Mouse (Mus musculus): ENCODE data around the gene Nceh1. TPM values are rescaled to one million over a fixed set of nuclear protein-coding genes. Genes with fewer than 3 reads are reported as not detected.

The Nceh1 gene
- polyA plus RNA-seq, 1 experiment from 2014 or later, result 4.1 TPM

GRCm38 (mm10) chr3:27293645-27294385, 111.0 kb downstream of the Nceh1 start:
- Histone ChIP-seq H3K27ac (ENCODE audit: low read depth) (no peak overlapping the region), H3K4me3 (ENCODE audit: low read depth, low read length) (no peak overlapping the region), H3K4me2 (no peak overlapping the region), H3K4me1 (ENCODE audit: insufficient read depth) (no peaks in the 10 kb centered on the region), H3K9ac (no peak overlapping the region), H3K9me3 (ENCODE audit: low read depth, low read length) (no peaks in the 10 kb centered on the region), H3K36me3 (ENCODE audit: insufficient read depth) (no peaks in the 10 kb centered on the region), H3K27me3 (ENCODE audit: insufficient read depth, low read length) (no peaks in the 10 kb centered on the region)
- WGBS, result 51% methylated on average over 7 of the region's 7 CpGs
- TF ChIP-seq CTCF (IDR thresholded peaks at IDR 0.05; ENCODE audit: low read depth), result no peak
- DNase-seq, result no peak
- ATAC-seq (ENCODE audit: insufficient read depth), result no peak

DNA sequence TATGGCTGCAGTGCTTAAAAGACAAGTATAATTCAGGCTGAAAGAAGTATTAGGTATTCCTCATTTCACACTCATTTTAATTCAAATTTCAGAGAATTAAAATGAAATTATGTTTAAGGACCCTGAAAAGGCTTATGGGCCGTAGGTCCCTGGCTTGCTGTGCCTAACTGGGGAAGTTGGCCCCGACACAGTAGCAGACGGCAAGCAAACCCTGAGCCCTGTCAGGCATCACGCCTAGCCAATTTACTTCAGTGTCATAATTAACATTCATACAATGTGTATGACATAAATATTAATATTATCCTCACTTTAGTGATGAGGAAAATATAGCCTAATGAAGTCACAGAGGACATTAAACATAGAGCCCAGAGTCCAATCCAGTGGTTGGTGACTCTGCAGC, 117.7 kb downstream of the Nceh1 start:
- H3K9ac ChIP-seq, result no peak overlapping the region
- H3K4me3 ChIP-seq (ENCODE audit: low read depth, low read length), result no peak overlapping the region
- 75% methylated on average over 4 of the region's 4 CpGs for WGBS
- no peak overlapping the region for H3K27ac ChIP-seq (ENCODE audit: low read depth)
- no peaks in the 10 kb centered on the region for H3K4me1 ChIP-seq (ENCODE audit: insufficient read depth)
- TF ChIP-seq CTCF (IDR thresholded peaks at IDR 0.05; ENCODE audit: low read depth), result no peak
- H3K27me3 ChIP-seq (ENCODE audit: insufficient read depth, low read length), result no peaks in the 10 kb centered on the region
- H3K9me3 ChIP-seq (ENCODE audit: low read depth, low read length), result no peaks in the 10 kb centered on the region
- no peaks in the 10 kb centered on the region for H3K36me3 ChIP-seq (ENCODE audit: insufficient read depth)
- DNase-seq, result no peak
- no peak for ATAC-seq (ENCODE audit: insufficient read depth)
- H3K4me2 ChIP-seq, result no peak overlapping the region

- TF ChIP-seq CTCF (IDR thresholded peaks at IDR 0.05; ENCODE audit: low read depth), result no peak
- Histone ChIP-seq H3K4me3 (ENCODE audit: low read depth, low read length) (no peak overlapping the region), H3K4me2 (no peak overlapping the region), H3K9me3 (ENCODE audit: low read depth, low read length) (no peaks in the 10 kb centered on the region), H3K27ac (ENCODE audit: low read depth) (no peak overlapping the region), H3K27me3 (ENCODE audit: insufficient read depth, low read length) (no peaks in the 10 kb centered on the region), H3K36me3 (ENCODE audit: insufficient read depth) (no peaks in the 10 kb centered on the region), H3K4me1 (ENCODE audit: insufficient read depth) (no peaks in the 10 kb centered on the region), H3K9ac (no peak overlapping the region)
- DNase-seq (no peak), ATAC-seq (ENCODE audit: insufficient read depth) (no peak)
- 51% methylated on average over 9 of the region's 9 CpGs for WGBS
These were observed 119.7 kb downstream of the Nceh1 start for GRCm38 (mm10) chr3:27302339-27303022.

DNA sequence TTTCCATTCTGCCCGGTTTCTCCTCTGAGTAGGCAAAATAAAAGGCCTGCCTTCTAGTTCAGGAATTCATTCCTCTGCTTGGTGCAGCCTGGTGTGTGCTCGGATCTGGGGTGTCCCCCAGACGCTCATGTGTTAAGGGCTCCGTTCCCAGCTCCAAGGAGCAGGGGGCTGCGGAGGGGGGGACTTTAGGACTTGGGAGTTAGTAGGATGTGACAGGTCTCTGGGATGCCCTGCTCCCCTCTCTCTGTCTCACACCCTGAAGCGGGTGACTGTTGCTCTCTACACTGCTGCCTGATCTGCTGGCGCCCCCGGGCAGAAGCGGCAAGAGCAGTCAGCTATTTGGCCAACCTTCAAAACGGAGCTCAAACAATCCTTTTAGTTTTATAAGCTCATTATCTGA, 124.0 kb downstream of the Nceh1 start:
- Histone ChIP-seq H3K9me3 (ENCODE audit: low read depth, low read length) (no peaks in the 10 kb centered on the region), H3K36me3 (ENCODE audit: insufficient read depth) (no peaks in the 10 kb centered on the region), H3K4me1 (ENCODE audit: insufficient read depth) (no peaks in the 10 kb centered on the region), H3K27ac (ENCODE audit: low read depth) (no peak overlapping the region), H3K27me3 (ENCODE audit: insufficient read depth, low read length) (no peaks in the 10 kb centered on the region), H3K9ac (no peak overlapping the region), H3K4me3 (ENCODE audit: low read depth, low read length) (no peak overlapping the region), H3K4me2 (no peak overlapping the region)
- WGBS, result 80% methylated on average over 10 of the region's 10 CpGs
- no peak for TF ChIP-seq CTCF (IDR thresholded peaks at IDR 0.05; ENCODE audit: low read depth)
- no peak for ATAC-seq (ENCODE audit: insufficient read depth)
- no peak for DNase-seq

DNA sequence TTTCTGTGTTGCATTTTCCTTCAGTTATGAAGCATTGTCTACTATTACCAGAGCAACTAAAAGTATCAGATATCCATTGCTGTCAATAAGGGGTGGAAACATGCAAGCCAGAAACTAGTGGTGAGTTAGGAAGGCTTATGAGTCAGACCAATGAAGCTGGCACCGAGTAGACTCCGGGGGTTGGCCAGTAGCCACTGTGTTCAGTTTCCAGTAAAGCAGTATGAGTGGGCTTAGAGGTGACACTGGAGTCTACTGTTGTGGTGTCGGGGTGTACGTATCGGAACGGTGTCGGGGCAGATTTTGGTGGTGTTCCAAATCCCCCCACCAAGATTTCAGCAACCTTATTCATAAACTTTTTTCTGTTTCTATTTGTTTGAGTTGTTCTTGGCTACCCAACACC, 128.2 kb downstream of the Nceh1 start:
- WGBS, result 89% methylated on average over 7 of the region's 7 CpGs
- H3K9ac ChIP-seq, result no peak overlapping the region
- no peak overlapping the region for H3K4me2 ChIP-seq
- H3K27me3 ChIP-seq (ENCODE audit: insufficient read depth, low read length), result no peaks in the 10 kb centered on the region
- TF ChIP-seq CTCF (IDR thresholded peaks at IDR 0.05; ENCODE audit: low read depth), result no peak
- no peak overlapping the region for H3K27ac ChIP-seq (ENCODE audit: low read depth)
- ATAC-seq (ENCODE audit: insufficient read depth) (no peak), DNase-seq (no peak)
- H3K36me3 ChIP-seq (ENCODE audit: insufficient read depth), result no peaks in the 10 kb centered on the region
- no peaks in the 10 kb centered on the region for H3K4me1 ChIP-seq (ENCODE audit: insufficient read depth)
- H3K4me3 ChIP-seq (ENCODE audit: low read depth, low read length), result no peak overlapping the region
- H3K9me3 ChIP-seq (ENCODE audit: low read depth, low read length), result no peaks in the 10 kb centered on the region

DNA sequence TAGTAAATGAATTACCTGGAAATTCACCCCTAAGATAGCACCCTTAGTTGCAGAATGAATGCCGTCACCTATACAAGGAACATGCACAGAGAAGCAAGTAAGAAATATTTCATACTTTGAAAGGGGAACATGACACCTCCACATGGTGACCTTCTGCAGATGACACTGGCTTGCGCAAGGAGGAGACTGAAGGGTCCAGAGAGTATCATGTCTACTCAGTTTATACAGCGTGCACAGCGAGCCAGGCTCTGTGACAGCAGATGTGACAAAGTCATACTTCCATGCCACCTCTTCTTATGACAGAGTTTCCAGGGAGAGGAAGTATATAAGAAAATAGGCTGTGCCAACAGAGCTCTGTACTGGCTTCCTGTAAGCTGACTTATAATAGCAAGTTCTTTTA, 128.7 kb downstream of the Nceh1 start:
- Histone ChIP-seq H3K4me2 (no peak overlapping the region), H3K9me3 (ENCODE audit: low read depth, low read length) (no peaks in the 10 kb centered on the region), H3K36me3 (ENCODE audit: insufficient read depth) (no peaks in the 10 kb centered on the region), H3K27me3 (ENCODE audit: insufficient read depth, low read length) (no peaks in the 10 kb centered on the region), H3K27ac (ENCODE audit: low read depth) (no peak overlapping the region), H3K4me1 (ENCODE audit: insufficient read depth) (0 out of 2 replicates have a peak, but pooled peaks cover under 1% of the 10 kb centered on the region), H3K9ac (no peak overlapping the region), H3K4me3 (ENCODE audit: low read depth, low read length) (no peak overlapping the region)
- WGBS, result 71% methylated on average over 4 of the region's 4 CpGs
- no peak for ATAC-seq (ENCODE audit: insufficient read depth)
- no peak for DNase-seq
- no peak for TF ChIP-seq CTCF (IDR thresholded peaks at IDR 0.05; ENCODE audit: low read depth)

GRCm38 (mm10) chr3:27314506-27315164, 131.9 kb downstream of the Nceh1 start:
- no peak for TF ChIP-seq CTCF (IDR thresholded peaks at IDR 0.05; ENCODE audit: low read depth)
- H3K27ac ChIP-seq (ENCODE audit: low read depth), result no peak overlapping the region
- no peak overlapping the region for H3K4me2 ChIP-seq
- 0 out of 2 replicates have a peak, but pooled peaks cover 3% of the 10 kb centered on the region for H3K4me1 ChIP-seq (ENCODE audit: insufficient read depth)
- H3K27me3 ChIP-seq (ENCODE audit: insufficient read depth, low read length), result no peaks in the 10 kb centered on the region
- no peak overlapping the region for H3K9ac ChIP-seq
- ATAC-seq (ENCODE audit: insufficient read depth), result no peak
- 70% methylated on average over 2 of the region's 2 CpGs for WGBS
- no peaks in the 10 kb centered on the region for H3K36me3 ChIP-seq (ENCODE audit: insufficient read depth)
- no peak overlapping the region for H3K4me3 ChIP-seq (ENCODE audit: low read depth, low read length)
- DNase-seq, result no peak
- H3K9me3 ChIP-seq (ENCODE audit: low read depth, low read length), result no peaks in the 10 kb centered on the region
